Mouse (Mus musculus): Measurements from ENCODE around the gene Ocln. TPM values are rescaled to one million over a fixed set of nuclear protein-coding genes. Genes with fewer than 3 reads are reported as not detected.
"Not testable (repeated sequence)": the region's sequence is repeated elsewhere in the genome, so short reads cannot be mapped to it uniquely, and the experiment has no call there.

Gene Ocln
- total RNA-seq, 2 experiments from 2014 or later: 6.7 to 14.4 TPM

DNA sequence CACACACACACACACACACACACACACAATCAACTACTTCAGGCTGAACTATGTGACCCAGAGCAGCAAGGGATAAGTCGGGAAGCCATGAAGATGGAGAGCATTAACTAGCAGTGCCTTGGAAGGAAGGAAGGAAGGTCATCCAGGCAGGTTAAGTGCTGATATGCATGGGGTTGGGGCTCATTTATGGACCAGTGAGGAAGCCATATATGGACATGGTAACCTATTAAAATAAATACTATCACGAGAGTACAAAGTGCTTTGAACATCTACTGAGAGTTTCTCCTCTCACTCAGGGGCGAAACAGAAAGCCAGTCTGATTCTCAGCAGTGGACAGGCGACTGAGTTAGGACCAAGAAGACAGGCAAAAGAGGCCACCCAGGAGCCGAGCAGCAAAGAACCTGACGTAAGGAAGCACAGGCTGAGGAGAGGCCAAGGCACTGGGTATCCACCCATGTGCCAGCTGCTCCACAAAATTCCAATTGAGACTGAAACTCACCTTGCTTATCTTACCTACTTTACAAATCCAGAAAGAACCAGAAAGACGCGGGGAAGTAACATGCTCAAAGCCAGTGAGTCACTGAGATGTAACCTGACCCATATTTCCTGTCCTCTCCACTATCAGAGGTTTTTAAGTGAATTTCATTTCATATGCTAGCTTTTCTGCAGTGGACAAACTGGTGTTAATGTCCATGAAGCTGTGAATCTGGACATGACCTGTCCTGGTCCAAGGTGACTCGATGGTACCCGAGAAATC, 9.3 kb downstream of the Ocln start:
- no peak for DNase-seq

DNA sequence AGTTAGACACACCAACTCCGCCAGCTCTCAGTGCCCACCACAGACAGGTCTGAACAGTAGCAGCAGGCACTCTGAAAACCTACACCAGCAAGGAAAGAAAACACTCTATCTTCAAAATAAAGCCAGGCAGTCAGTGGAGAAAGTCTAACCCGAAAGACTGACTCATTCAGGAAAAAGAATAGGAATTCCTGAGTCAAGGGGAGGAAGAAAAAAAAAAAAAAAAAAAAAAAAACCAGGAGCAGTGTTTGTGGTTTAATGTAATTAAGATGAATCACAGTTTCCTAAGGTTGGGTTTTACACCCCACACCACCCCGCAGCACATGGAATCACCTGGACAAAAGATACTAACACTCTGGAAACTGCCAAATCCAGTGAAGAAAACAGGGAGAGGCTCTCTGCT, 16.4 kb downstream of the Ocln start:
- no peak for DNase-seq

DNA sequence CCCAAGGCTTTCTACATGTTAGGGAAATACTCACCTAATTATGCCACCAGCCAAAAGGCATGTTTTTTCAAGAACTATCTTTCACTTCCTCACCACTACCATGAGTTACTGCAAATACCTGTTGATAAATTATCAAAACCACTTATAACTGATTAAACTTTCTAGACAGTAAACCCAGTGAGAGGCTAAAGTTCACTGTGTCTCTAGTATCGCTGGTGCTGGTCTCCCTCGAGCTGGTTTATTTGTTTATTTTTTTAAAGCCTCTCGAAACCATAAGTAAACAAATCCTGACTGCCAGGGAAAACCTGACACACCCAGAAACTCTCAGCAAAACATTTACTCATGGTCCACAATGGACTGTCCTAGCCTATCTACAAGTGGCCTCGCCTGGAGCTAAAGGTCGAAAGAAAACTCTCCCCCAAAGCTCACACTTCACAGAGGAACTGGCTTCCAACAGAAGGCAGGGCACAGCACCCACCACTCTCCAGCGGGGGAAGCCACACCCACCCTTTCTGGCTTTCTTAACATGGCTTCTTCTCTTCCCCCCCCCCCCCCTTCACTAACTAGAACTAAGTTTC, 19.6 kb downstream of the Ocln start:
- DNase-seq: no peak

- no peak for DNase-seq
Measured at GRCm38 (mm10) chr13:100526649-100527038, 25.9 kb downstream of the Ocln start.

- no peak for DNase-seq
Measured at GRCm38 (mm10) chr13:100525935-100526648, 26.4 kb downstream of the Ocln start.

DNA sequence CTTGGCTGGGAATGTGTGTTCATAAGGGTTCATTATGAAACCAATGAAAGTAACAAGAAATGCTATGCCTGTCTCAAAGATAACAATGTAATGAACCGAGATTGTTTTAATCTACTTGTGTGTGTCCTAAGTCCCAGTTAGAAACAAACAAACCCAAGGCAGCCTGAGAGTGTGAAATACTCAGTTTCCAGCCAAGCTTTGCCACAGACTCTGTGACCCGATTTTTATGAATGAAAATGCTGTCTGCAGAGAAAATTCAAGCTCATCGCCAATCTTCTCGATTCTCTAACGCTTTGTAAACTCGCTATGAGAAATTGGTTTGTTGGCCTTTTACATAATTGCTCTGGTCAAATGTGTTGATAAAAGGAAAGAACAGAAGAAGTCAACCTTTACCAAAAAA, 27.6 kb downstream of the Ocln start:
- no peak for DNase-seq

DNA sequence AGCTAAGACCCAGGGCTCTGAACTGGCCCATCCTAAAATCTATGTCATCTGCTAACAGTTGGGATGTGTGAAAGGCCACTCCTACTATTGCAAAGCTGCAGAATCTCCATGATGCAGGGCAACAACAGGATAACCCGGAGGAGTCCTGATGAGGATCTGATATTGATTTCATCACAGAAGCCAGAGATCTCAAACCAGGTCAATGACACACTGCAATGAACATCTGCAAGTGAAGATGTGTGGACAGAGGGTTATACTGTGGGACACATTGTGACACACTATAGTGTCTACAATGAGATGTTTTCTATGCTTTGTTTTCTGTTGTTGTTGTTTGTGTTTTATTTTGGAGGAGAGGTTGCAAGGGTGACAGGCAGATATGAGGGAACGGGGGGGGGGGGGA, 28.8 kb downstream of the Ocln start:
- no peak for DNase-seq

DNA sequence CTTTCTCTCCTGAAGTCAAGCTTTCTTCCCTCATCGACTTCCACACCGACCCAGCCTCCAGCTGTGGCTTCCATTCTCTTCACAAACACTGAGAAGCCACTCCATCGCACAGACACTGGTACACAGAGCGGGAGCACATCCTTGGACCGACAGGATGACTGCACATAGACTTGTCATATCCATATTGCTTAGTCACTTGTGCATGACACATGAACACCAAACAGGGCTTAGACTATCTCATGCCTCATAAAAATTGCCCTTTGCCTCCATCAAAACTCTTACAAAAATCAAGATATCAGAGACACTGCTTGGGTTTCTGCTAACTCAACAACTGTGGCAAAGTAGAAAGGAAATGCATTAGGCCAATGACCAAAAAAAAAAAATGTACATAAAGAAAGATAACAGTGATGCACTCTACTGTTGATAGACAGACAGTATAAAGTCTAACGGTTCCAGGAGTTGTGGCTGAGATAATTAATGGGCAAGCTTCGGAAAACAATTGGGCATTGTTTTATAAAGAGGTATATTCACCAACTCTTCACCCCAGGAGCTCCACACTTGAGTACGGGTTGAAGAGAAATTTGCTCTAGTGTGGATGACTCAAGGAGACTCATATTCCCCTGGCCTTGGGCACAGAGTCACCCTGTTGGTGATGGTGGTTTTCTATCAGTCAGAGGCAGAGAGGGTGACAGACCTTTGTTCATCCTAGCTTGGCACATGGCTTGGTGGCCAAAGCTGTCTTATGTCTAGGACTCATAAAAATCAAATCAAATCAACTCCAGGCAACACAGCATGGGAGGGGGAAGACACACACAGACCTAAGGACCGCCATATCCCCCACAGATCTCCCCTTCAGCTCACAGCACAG, 30.6 kb downstream of the Ocln start:
- peak in 1 of 2 experiments; percentile 6 for DNase-seq

- no peak for DNase-seq
Measured at GRCm38 (mm10) chr13:100519162-100519561, 33.4 kb downstream of the Ocln start.

GRCm38 (mm10) chr13:100518191-100518590, 34.3 kb downstream of the Ocln start:
- no peak for DNase-seq

DNA sequence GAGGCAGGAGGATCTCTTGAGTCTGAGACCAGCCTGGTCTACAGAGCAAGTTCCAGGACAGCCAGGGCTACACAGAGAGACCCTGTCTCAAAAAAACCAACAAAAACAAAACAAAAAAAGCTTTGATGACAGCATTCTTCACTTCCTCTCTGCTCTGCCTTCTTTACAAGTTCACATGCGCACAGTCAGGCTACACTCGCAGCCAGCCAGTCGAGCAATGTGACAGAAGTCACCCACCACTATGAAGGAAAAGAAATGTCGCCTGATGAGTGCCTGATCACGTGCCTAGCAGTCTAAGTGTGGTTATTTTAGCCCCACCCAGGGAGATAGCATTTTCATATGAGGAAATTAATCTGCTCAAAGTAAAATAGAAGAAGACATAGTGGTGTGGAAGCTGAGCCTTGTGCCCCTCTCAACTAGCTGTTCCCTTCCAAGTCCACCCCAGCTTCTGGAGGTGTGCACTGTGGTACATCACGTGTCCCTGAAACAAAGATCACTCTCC, 34.8 kb downstream of the Ocln start:
- DNase-seq: no peak

GRCm38 (mm10) chr13:100516213-100517105, 36.1 kb downstream of the Ocln start:
- DNase-seq: peak; percentile 15 to 43

GRCm38 (mm10) chr13:100512792-100513191, 39.7 kb downstream of the Ocln start:
- no peak for DNase-seq

DNA sequence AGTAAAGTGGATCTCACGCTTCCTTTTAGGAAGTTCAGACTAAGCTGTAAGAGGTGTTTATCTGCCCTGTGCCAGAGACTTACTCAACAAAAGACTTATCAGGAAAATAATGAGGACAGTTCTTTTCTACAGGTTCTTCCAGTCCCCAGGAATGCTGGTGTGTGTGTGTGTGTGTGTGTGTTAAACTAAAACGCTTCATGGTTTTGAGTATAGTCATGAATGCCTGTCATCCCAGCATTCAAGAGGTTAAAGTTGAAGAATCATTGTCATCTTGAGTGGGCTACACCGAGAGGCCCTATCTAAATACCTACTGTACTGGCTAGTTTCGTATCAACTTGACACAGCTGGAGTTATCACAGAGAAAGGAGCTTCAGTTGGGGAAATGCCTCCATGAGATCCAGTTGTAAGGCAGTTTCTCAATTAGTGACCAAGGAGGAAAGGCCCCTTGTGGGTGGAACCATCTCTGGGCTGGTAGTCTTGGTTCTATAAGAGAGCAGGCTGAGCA, 40.6 kb downstream of the Ocln start:
- DNase-seq: no peak

GRCm38 (mm10) chr13:100511146-100511859, 41.2 kb downstream of the Ocln start:
- DNase-seq: peak; percentile 31 to 38

DNA sequence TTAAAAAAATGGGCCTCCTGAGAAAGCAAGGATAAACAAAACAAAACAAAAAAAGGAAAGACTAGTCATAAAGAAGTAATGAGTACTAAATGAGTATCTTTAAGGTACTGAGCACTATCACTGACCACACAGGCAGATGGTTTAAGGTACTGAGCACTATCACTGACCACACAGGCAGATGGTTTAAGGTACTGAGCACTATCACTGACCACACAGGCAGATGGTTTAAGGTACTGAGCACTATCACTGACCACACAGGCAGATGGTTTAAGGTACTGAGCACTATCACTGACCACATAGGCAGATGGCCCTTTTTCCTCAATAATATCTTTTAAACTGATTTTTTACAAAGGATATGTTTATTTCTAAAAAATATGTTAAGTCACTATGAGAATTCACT, 52.9 kb downstream of the Ocln start:
- DNase-seq: not testable (repeated sequence)

DNA sequence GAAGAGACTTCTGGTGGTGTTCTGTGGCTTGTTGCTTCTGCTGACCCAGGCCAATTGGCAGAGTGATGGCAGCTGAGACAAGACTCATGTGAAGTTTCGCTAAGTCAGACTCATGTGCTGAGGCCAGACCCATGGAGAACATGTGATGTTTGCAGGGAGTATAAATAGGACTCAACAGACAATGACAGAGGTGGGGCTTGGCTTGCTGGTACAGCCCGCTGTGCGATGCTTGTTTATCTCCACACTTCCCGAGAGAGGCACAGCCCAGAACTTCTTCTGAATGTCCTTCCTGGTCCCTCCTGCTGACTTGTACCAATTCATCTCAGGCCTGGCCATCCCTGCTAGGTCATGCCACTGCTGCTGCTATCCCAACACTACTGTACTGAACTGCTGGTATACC, 57.2 kb downstream of the Ocln start:
- no peak for DNase-seq

- not testable (repeated sequence) for DNase-seq
Measured at GRCm38 (mm10) chr13:100494370-100494769, 58.1 kb downstream of the Ocln start.

GRCm38 (mm10) chr13:100493313-100493712, 59.2 kb downstream of the Ocln start:
- DNase-seq: peak in 1 of 2 experiments; percentile 2
